Mouse (Mus musculus): ENCODE results near the gene Jak2.
A peak's percentile ranks its signal among the peaks of the same experiment; 100 is the strongest.

Jak2 gene

DNA sequence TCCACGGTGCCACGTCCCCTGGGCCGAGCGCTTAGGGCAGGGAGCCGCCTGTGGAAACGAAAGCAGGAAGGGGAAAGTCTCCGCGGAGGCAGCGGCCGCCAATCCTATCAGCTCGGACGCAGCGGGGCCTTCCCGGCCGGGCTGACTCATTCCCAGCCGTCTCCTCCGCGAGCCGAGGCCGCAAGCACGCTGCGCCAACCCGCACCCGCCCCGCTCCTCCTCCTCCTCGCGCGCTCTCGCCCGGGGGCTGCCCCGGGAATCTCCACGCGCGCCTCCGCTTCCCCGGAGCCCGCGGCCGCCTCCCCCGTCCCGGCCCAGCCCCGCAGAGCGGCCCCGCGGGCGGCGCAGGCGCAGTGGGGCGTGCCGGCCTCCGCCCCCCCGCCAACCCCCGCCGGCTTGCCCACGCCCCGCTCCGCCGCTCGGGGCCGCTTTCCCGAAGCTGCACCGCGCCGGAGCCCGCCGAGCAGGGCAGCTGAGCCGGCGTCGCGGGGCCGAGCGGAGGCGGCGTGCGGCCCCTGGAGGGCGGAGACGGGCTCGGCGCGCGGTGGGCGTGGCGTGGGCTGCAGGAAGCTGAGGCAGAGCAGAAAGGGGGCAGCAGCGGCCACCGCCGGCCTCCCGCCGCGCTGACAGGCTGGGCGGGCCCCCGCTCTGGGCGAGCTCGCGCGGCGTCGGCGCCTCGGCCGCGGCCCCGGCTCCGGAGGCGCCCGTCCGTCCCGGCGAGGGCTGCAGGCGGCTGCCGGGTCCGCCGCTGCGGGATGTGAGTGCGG is at the start of gene Jak2:
Jak2 (plus strand) TSS at position 638 of the 767 bp plus-strand sequence.
- peak; percentile 91 for DNase-seq (ENCODE audit: low spot score)

DNA sequence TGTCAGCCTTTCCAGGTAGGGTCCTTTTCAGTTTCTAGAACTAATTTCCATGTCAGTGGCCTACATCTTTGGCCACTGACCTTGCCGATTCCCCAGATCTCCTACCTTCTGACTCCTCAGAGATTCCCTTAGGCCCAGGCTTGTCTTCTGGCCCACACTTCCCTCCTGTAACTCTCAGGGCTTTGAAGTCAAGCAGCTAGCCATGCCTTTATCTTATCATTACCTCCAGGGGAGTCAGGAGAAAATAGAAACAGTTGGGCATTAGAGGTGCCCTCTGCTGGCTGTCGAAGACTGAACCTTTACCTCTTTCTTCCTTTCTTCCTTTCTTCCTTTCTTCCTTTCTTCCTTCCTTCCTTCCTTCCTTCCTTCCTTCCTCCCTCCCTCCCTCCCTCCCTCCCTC is 48.3 kb upstream of the Jak2 start:
- DNase-seq (ENCODE audit: low spot score): no peak

DNA sequence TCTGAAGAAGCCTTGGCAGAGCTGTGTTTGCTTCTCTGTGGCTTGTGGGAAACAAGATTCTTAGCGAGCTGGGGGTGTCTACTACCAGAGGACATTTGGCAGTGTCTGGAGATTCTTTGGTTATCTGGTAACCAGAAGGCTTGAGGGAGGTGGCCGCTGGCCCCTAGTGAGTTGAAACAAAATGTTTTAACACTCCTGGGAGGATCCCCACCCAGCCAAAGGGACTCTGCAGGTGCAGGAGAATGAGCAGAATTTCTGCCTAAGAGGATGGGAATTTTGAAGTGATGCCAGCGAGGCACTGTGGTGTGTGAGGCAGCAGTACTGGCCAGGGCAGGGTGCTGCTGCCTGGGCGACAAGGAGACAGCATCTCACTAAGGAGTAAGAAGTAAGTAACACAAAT is 47.0 kb upstream of the Jak2 start:
- DNase-seq (ENCODE audit: low spot score): peak; percentile 11

DNA sequence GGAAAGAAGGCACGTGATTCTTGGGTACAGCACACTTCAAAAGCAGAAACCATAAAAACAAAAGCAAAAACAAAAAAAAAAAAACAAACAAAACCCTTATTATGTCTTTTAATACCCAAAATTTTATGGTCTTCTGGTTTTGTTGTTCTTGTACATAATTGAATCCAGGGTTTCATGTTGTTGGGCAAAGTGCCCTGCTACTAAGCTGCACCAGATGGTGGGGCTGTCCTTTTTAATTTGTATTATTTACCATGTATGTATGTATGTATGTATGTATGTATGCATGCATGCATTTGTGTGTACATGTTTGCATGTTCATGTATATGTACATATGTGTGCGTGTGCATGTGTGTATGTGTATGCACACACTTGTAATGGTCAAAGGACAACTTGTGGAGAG is 46.4 kb upstream of the Jak2 start:
- DNase-seq (ENCODE audit: low spot score): no peak

DNA sequence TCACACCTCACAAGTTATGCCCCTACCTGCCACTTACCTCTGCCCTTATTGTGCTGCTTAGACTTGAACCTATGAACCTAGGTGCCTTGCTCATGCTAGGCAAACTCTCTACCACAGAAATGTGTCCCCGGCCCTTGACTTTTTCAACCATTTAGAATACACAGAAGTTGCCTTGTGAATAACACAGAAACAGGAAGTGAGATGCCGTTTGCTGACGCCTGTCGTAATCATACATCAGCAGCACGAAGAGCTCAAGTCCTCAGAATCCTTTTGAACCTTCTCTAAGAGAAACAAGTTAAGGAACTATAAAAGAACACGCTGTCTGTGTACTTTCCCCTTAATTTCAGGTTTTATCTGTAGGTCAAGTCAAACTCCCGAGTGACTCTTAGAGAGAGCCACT is 41.7 kb upstream of the Jak2 start:
- DNase-seq (ENCODE audit: low spot score): no peak

DNA sequence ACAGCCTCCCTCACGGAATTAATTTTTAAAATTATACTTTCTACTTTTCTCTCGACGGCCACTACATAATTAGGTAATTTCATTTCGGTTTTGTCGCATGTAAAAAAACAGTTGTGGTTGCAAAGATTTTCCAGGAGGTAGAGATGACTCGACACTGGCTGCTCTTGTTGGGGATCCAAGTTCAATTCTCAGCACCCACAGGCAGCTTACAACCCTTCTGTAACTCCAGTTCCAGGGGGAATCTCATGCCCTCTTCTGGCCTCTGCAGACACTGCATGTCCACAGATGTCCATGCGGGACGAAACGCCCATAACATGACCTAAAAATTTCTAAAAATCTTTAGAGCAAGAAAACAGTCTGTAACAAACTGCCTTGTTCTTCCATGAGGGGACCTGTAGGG is 41.3 kb upstream of the Jak2 start:
- no peak for DNase-seq (ENCODE audit: low spot score)

DNA sequence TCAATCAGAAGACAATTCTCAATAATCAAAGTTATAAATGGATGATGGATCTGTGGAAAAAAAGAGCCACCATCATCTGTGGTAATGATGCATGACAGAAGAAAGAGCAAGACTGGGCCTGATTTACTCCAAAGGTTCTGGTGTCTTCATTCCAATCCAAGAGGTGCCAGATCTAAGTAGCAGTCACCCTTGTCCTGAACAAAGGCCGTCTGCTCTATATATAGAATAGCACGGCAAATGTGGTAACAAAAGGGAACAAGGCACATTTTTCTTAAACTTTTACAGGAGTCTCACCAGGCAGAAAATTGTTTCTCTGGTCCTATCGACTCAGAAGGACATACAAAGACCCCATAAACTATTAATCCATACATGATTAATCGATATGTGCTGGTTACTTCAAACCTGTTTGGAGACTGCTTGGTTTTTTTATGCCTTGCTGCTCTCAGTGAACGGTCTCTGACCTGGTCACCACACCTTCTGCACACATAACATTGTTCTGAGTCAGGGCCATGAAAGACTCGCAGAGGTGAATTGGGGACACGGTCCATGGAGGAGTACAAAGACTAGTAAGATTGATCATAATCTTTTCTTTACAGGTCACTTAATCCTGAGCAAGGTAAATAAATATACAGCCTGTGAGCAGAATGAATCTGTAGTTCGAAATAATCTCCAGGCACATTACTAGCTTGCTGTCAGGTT is 35.7 kb upstream of the Jak2 start:
- DNase-seq (ENCODE audit: low spot score): no peak

DNA sequence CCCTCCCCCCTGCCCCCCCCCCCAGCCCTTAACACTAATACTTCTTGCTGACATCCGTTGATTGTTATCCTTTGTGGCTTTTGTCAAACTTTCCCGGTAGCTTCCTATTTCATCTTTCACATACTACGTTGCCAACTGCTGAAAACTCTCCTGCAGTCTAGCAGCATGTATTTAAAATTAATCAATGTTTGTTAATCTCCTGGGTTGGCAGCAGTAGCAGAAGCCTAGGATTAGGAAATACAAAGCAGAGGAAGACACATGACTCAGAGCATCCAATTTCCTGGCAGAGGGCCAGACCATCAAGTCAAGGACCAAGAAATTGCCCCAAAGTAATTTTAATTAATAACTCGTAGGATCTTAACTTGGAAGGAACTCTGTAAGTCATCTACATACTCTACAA is 29.8 kb upstream of the Jak2 start:
- no peak for DNase-seq (ENCODE audit: low spot score)

DNA sequence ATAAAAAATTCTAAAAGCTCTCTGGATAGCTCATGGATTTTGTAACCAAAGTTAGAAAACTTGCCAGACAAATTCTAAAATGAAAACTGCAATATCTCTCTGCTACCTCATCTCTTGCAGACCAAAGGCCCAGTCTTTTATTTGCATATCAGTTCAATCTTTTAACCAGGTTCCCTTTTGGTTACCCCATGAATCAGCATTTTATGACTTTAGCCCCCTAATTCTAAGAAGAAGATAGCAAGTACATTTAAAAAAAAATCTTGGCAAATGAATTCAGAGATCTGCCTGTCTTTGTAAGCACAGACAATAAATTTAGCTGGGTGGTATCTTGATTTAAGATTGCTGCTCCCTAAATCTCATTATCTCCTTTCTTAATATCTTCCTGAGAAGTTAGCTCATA is 26.7 kb upstream of the Jak2 start:
- DNase-seq (ENCODE audit: low spot score): no peak

DNA sequence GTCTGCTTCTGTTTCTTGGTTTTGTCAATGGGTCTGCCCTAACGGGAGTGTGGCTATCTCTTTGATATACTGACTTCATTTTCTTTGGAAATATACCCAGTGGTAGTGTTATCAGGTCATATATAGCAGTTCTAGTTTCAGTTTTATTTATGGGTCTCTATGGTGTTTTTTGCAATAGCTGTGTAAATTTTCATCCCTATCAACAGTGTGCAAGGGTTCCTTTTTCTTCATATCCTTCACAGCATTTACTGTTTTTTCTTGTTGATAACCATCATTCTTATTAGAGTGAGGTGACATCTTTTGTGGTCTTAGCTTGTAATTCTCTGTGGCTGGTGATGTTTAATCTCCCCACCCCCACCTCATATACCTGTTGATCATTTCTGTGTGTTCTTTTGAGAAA is 24.6 kb upstream of the Jak2 start:
- no peak for DNase-seq (ENCODE audit: low spot score)

DNA sequence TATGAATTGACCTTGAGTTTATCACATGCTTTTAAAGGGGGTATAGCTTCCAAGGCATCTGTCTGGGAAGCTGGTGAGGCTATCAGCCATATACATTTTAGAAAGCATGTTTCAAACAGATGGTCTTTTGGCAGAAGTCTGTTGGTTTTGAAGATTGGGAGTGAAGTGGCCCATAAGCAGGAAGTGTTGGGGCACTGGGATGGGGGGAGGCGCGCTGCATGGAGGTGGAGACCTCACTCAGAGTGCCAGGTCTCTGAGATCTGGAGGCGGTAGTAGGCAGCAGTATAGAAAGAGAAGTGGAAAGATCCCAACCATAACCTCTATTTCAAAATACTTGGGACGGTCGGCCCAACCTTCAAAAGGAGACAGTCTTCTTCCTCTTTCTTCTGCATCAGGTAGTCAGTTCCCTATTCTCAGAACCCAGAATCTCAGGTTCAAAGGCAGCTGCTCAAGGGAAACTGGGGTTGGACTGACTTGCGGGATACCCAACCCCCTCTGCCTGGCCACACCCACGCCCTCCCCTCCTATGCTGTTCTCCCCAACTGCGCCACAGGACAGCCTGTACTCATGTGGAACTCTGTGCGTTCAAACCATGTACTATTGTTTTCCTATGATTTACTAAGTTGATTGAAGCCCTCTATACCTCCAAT is 23.6 kb upstream of the Jak2 start:
- no peak for DNase-seq (ENCODE audit: low spot score)

DNA sequence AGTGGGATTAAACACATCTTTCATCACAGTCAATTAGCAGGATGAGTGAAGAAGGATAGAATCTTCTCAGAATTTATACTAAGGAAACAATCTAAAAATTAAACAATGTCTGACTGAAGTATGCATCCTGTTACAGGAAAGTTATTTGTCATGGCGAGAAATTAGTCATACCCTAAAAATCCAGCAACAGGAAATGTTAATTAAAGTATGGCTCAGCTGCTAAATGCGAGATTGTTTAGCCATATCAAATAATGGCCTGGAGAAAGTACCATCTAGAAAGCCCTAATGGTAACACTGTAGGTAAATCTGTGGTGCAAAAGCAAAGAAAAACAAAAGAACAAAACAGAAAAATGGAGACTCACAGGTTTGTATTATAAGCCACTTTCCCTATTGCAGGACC is 22.6 kb upstream of the Jak2 start:
- DNase-seq (ENCODE audit: low spot score): no peak

DNA sequence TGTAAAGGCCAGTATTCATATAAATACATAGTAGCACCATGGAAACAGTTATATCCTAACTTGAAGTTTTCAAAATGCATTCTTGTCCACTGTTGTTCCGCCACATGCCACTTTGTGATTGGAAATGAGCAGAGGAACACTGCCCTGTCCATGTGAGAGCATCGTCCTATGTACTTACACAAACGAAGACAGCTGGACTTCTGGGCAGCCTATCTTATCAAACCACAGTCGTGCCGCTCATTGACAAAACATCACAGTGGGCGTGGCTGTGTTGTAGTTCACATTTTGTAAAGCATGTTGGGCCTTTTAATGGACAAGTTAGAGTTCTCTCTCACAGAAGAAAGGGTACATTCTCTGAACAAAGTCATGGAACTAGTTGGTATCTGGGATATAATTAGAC is 18.9 kb upstream of the Jak2 start:
- DNase-seq (ENCODE audit: low spot score): no peak

DNA sequence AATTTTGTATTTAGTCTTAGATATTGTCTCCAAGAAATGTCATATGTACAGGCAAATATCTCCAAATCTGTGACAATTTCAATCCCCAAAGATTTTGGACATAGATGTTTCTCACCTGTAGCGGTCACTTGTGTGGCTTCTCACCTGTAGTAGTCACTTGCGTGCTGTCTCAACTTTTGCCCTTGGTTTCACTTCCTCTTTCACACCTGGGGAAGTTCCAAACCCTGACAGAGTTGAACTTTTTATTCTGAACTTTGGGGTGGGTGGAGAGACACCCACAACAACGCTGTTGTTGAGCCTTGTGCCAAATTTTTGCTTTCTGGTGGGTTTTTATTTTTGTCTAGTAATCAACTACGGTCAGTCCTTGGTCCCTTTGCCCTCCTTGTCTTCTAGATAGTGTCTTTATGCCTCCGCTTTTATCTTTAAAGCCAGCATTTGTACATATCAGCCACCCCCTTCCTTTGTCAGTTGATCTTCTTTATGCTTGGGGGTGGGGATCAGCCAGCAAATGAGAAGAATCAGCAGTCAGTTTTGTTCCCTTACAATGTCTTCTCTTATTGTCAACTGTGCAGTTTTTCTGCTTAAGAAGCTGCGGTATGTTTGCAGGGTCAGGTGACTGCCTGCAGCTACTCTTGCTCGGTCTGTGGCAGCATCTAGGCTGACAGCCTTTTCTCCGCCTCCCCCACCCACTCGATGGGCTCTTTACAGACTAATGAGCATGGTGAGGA is 14.8 kb upstream of the Jak2 start:
- DNase-seq (ENCODE audit: low spot score): no peak

DNA sequence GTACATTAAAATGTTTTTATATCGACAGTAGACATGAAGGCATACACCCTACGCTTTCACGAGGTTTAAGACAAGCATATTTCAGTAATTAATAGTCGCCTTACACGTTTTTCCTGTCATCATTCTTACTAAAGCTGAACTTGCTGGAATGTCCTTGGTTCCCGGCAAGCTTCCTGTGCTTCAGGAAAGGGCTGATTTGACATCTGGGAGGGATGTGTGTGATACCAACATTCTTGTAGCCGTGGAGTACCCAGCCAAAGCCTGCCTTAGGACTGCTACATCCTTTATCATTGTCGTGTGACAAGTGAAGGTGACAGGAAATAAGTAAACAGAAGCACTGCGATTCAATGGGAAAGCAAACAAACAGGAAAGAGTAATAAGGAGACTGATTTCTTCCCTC is 13.5 kb upstream of the Jak2 start:
- DNase-seq (ENCODE audit: low spot score): no peak

DNA sequence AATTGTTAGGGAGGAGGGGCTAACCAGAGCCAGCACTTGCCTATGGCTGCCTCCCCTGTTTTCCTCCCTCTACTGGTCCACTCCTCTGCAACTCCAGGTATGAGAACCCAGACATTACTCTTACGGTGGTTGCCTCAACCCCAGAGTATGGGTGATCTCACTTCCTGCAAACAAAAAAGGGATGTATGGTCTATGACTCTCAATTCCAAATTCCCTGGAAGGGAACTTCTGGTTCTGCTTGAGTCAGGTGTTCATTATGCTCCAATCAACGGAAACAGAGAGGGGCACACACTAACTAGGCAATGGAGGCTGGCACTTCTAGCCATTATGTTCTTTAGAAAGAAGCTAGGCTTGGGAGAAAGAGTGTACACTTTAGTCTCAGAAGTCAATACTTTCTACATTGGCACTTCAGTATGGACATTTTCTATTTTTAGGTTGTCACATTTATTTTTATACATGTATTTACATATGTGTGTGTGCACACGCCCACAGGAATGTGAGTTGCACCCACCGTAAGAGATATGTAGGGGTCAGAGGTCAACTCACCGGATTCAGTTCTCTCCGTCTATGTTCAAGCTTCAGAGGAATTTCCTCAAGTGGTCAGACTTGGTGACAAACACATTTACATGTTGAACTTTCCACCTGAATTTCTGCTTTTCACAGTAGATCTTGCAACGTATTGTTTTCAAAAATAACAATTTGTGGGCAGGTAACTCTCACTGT is 12.0 kb upstream of the Jak2 start:
- no peak for DNase-seq (ENCODE audit: low spot score)

DNA sequence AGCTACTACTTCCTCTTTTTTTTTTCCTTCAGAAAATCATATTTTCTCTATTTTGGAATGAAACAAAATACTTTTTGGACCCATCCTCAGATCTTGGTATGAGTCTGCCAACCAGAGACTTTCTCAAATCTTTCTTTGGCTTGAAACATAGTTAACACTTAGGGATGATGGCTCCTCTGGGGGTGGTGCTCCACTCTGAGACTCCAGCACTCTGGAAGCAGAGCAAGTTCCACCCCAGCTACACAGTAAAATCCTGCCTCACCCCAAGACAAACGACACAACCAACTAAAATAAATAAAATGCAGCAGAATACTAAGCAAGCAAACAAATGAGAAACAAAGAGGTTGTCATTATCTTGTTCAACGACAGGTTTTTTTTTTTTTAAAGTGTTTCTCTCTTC is 11.0 kb upstream of the Jak2 start:
- no peak for DNase-seq (ENCODE audit: low spot score)

DNA sequence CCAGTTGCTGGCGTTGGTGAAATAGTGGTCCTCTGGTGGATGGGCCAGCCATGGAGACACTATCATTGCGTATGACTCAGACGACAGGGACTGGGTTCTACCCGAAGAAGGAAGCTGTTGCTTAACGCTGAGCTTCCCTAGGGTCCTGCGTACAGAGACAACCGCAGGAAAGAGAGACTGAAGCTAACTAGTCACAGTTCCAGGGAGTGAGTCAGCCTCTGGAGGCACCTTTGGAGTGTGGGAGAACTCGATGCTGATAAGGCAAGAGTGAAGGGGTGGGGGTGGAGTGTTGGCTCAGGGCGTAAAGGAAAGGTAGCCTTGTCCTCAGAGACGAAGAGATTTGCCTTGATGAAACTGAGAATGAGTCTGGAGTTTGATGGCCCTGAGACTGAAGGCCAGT is 10.0 kb upstream of the Jak2 start:
- no peak for DNase-seq (ENCODE audit: low spot score)

DNA sequence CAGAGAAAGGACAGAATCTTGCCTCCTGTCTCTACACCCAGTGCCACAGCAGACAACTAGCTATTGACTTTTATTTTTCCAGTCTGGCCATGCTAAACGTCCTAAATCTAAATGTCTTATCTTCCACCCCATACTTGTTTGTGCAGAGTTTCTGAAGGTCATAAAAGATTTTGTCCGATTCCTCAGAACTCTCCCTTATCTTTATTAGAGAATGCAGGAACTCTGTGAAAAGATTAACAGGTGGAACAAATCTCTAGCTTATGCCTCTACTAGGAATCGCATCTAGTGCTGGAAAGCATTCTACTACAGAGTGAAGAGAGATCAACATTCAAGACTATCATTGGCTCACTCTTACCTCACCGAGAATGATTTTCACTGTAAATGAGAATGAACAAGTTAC is 1.7 kb upstream of the Jak2 start:
- DNase-seq (ENCODE audit: low spot score): no peak

DNA sequence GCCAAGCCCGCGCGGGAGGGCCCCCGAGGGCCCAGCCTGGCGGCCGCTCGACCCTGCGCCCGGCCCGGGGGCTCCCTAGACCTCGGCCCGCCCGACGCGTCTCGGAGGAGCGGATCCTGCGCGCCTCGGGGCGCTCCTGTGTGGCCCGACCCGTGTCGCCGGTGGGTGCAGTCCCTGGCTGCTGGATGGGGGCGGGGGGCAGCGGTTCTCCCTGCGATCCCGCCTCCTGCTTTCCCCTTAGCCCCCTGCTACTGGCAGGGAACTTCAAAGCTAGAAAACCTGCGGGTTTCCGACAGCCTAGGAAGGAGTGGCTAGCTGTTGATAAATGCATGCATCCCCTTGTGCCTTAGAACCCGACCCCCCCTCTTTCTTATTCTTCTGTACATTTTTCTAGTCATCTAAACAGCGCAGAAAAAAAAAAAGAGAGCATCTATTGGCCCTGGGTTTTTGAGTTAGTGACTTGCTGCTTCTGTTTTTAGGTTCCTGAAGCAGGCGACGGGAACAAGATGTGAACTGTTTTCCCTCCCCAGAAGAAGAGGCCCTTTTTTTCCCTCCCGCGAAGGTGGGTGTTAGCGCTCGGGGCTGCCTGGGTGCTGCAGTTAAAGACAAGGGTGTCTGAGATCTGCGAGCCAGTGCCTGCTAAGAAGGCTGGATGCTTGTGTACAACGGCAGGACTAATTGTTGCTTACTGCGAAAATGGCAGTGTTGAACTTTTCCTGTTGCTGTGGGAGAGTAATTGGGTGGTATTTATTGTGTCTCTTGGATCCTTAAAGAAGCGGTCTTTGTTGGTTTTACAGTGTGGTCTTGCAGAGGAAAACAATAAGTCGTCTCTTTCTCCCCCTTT is 552 bp downstream of the Jak2 start:
- DNase-seq (ENCODE audit: low spot score): peak; percentile 65

Data from testis, postnatal 14 days (tissue).